20 mouse cellular contexts compared by ENCODE assay signal in genomic region chr16:76976787-76977430, GRCm38 (mm10). TPM values are rescaled to one million over a fixed set of nuclear protein-coding genes. Genes with fewer than 3 reads are reported as not detected.
A peak's percentile ranks its signal among the peaks of the same experiment; 100 is the strongest.
DNase-seq lines count a peak whose midpoint lies in the region; ATAC-seq and TF ChIP-seq lines count a peak whose summit lies in the region.
"Had no signal": no experiment of that assay in that cellular context is flagged by ENCODE, and none has a peak within 500 bp of the region (broad histone marks: within the 10 kb centered on the region; RNA-seq: fewer than 3 reads in every experiment).

No protein-coding gene starts in this region.

- H3K36me3 ChIP-seq in CH12.LX (replicated peaks in 1 of 2; ENCODE audit: control insufficient read depth in 1 of 2, insufficient read depth in 1 of 2, low read length in 1 of 2): no peaks in the 10 kb centered on the region
- no peaks in the 10 kb centered on the region for H3K36me3 ChIP-seq in forebrain, embryonic 14.5 days (ENCODE audit: control insufficient read depth, insufficient read depth, low read length)
- H3K36me3 ChIP-seq: embryonic facial prominence, embryonic 10.5 days; embryonic facial prominence, embryonic 12.5 days had no signal

- in situ Hi-C loops in CH12.LX (cut with MboI; ENCODE audit: low pct_ligation_motif_present, low pct_unique_long_range_greater_than_20kb, low sequenced_read_pairs): no loop called here

- TF ChIP-seq RAD21 in CH12.LX (IDR thresholded peaks at IDR 0.05; ENCODE audit: low read depth, low read length): no peak

- peak; percentile 77 for ATAC-seq in granulocyte monocyte progenitor cell, adult 5-6 weeks (replicated peaks; ENCODE audit: poor library complexity, severe bottlenecking)
- peak; percentile 63 for ATAC-seq in megakaryocyte progenitor cell, adult 5-6 weeks (replicated peaks; ENCODE audit: poor library complexity)
- ATAC-seq in forebrain, embryonic 14.5 days: no peak
- ATAC-seq: CD4-positive, CD25-positive, alpha-beta regulatory T cell, adult 4 months; forebrain, embryonic 13.5 days; forebrain, embryonic 16.5 days had no signal

- no peaks in the 10 kb centered on the region for H3K27me3 ChIP-seq in CH12.LX (replicated peaks)
- H3K27me3 ChIP-seq in forebrain, embryonic 14.5 days (replicated peaks; ENCODE audit: control insufficient read depth, insufficient read depth, low read length): no peaks in the 10 kb centered on the region
- H3K27me3 ChIP-seq: embryonic facial prominence, embryonic 12.5 days; forebrain, embryonic 13.5 days had no signal

- 95% methylated on average over 5 of the region's 5 CpGs for WGBS in forebrain, embryonic 14.5 days

- no peak overlapping the region for H3K4me3 ChIP-seq in CH12.LX (replicated peaks in 1 of 3; ENCODE audit: low read depth in 2 of 3, low read length in 2 of 3, poor library complexity in 1 of 3)
- no peak overlapping the region for H3K4me3 ChIP-seq in forebrain, embryonic 14.5 days (ENCODE audit: low read depth, low read length)
- H3K4me3 ChIP-seq: embryonic facial prominence, embryonic 10.5 days; embryonic facial prominence, embryonic 12.5 days; forebrain, embryonic 13.5 days had no signal

- TF ChIP-seq EP300 in CH12.LX (IDR thresholded peaks at IDR 0.05; ENCODE audit: low read length): no peak

- peak overlapping the region; percentile 50; the same call in 1 of the 2 replicates for H3K4me2 ChIP-seq in CH12.LX (ENCODE audit: insufficient read depth, low read depth, poor library complexity, severe bottlenecking)
- no peak overlapping the region for H3K4me2 ChIP-seq in forebrain, embryonic 14.5 days (ENCODE audit: low read length)
- H3K4me2 ChIP-seq: embryonic facial prominence, embryonic 12.5 days; forebrain, embryonic 13.5 days had no signal

- TF ChIP-seq CTCF in CH12.LX (conservative IDR thresholded peaks at IDR 0.05 in 1 of 2, IDR thresholded peaks at IDR 0.05 in 1 of 2; ENCODE audit: low read depth in 2 of 2, low read length in 2 of 2): no peak

- no peaks in the 10 kb centered on the region for H3K9me3 ChIP-seq in CH12.LX (replicated peaks; ENCODE audit: low read length)
- no peaks in the 10 kb centered on the region for H3K9me3 ChIP-seq in forebrain, embryonic 14.5 days (replicated peaks; ENCODE audit: control insufficient read depth, low read length)
- H3K9me3 ChIP-seq: embryonic facial prominence, embryonic 10.5 days; embryonic facial prominence, embryonic 12.5 days; forebrain, embryonic 13.5 days had no signal

- no peak for DNase-seq in CH12.LX (ENCODE audit: extremely low read depth)
- DNase-seq in forebrain, embryonic 14.5 days (ENCODE audit: low spot score): no peak
- no peak for DNase-seq in right cerebral cortex, postnatal 25 days
- DNase-seq: adrenal gland, adult 2 months; adrenal gland, postnatal 10 days; adrenal gland, postnatal 25 days; B cell, adult 2 months; cerebellum, adult 11 months; cerebellum, adult 18-20 months; cerebellum, adult 8-10 months; cerebellum, adult 9-11 months; cerebellum, postnatal 14 days; cerebellum, postnatal 36 days had no signal

- H3K27ac ChIP-seq in CH12.LX (ENCODE audit: insufficient read depth, low read depth): no peak overlapping the region
- no peak overlapping the region for H3K27ac ChIP-seq in forebrain, embryonic 14.5 days (ENCODE audit: low read depth, low read length)
- H3K27ac ChIP-seq: embryonic facial prominence, embryonic 10.5 days; embryonic facial prominence, embryonic 12.5 days; forebrain, embryonic 13.5 days had no signal

- H3K4me1 ChIP-seq in CH12.LX (ENCODE audit: control insufficient read depth in 1 of 2, insufficient read depth in 2 of 2): no peaks in the 10 kb centered on the region
- no peaks in the 10 kb centered on the region for H3K4me1 ChIP-seq in forebrain, embryonic 14.5 days (ENCODE audit: control insufficient read depth, insufficient read depth, low read length)
- H3K4me1 ChIP-seq: embryonic facial prominence, embryonic 10.5 days; embryonic facial prominence, embryonic 12.5 days; forebrain, embryonic 13.5 days had no signal

- no peak for TF ChIP-seq POLR2A in CH12.LX (IDR thresholded peaks at IDR 0.05; ENCODE audit: low read depth, low read length)

- dilution Hi-C loops in CH12.LX (cut with MboI; ENCODE audit: extremely low pct_ligation_motif_present, extremely low pct_unique_long_range_greater_than_20kb, low sequenced_read_pairs): no loop called here

- no peak overlapping the region for H3K9ac ChIP-seq in CH12.LX (ENCODE audit: insufficient read depth, low read depth)
- no peak overlapping the region for H3K9ac ChIP-seq in forebrain, embryonic 14.5 days (ENCODE audit: low read length)
- H3K9ac ChIP-seq: embryonic facial prominence, embryonic 12.5 days; forebrain, embryonic 13.5 days had no signal

- H3K79me2 ChIP-seq in CH12.LX (replicated peaks; ENCODE audit: control insufficient read depth, extremely low read depth, insufficient read depth, poor library complexity, severe bottlenecking): no peaks in the 10 kb centered on the region

TF ChIP-seq in CH12.LX, 34 proteins besides CTCF, POLR2A, EP300 and RAD21:
- no peak for TF ChIP-seq NELFE (IDR thresholded peaks at IDR 0.05; ENCODE audit: low read depth, low read length)
- TF ChIP-seq MEF2A (IDR thresholded peaks at IDR 0.05; ENCODE audit: borderline replicate concordance, low read depth, low read length): no peak
- no peak for TF ChIP-seq CHD1 (IDR thresholded peaks at IDR 0.05; ENCODE audit: low read depth, low read length)
- no peak for TF ChIP-seq UBTF (IDR thresholded peaks at IDR 0.05; ENCODE audit: low read depth, low read length)
- TF ChIP-seq ETS1 (conservative IDR thresholded peaks at IDR 0.05; ENCODE audit: low read depth, low read length): no peak
- TF ChIP-seq PAX5 (IDR thresholded peaks at IDR 0.05; ENCODE audit: low read length): no peak
- no peak for TF ChIP-seq SIN3A (IDR thresholded peaks at IDR 0.05; ENCODE audit: low read length)
- TF ChIP-seq TCF12 (IDR thresholded peaks at IDR 0.05; ENCODE audit: low read depth, low read length): no peak
- TF ChIP-seq JUND (conservative IDR thresholded peaks at IDR 0.05; ENCODE audit: low read depth, low read length): no peak
- no peak for TF ChIP-seq HCFC1 (IDR thresholded peaks at IDR 0.05; ENCODE audit: low read depth, low read length)
- no peak for TF ChIP-seq MAZ (IDR thresholded peaks at IDR 0.05; ENCODE audit: low read depth, low read length)
- TF ChIP-seq USF1 (IDR thresholded peaks at IDR 0.05; ENCODE audit: low read depth, low read length): no peak
- TF ChIP-seq GABPA (IDR thresholded peaks at IDR 0.05; ENCODE audit: insufficient replicate concordance, low read depth, low read length): no peak
- TF ChIP-seq USF2 (conservative IDR thresholded peaks at IDR 0.05; ENCODE audit: low read depth, low read length): no peak
- no peak for TF ChIP-seq ZKSCAN1 (IDR thresholded peaks at IDR 0.05; ENCODE audit: borderline replicate concordance, low read depth, low read length)

RNA-seq across cellular contexts. Expression of gene Usp25, which starts 36.6 kb away (rescaled TPM):
- total RNA-seq in CH12.LX (2012; rRNA removed): 28.2 and 32.5 TPM in 2 replicates
- 42.1 and 45.1 TPM in 2 replicates for total RNA-seq in CH12.LX (2014; rRNA removed)
- polyA plus RNA-seq in CH12.LX (2012; ENCODE audit: insufficient read length, low read depth): 28.0 and 30.5 TPM in 2 replicates
- total RNA-seq in granulocyte monocyte progenitor cell, adult 5-6 weeks (2014; fragmentation: Nextera tagmentation): 51.3 and 67.2 TPM in 2 replicates
- 82.0 and 86.3 TPM in 2 replicates for total RNA-seq in granulocyte monocyte progenitor cell, adult 5-6 weeks (2017)
- 73.2 and 81.9 TPM in 2 replicates for total RNA-seq in megakaryocyte progenitor cell, adult 5-6 weeks (2015)
- 74.3 and 82.1 TPM in 2 replicates for total RNA-seq in megakaryocyte progenitor cell, adult 5-6 weeks (2017)
- polyA plus RNA-seq in forebrain, embryonic 14.5 days (2014; fragmentation: Nextera tagmentation; extraction: Ambion mirVana): 10.9 and 12.4 TPM in 2 replicates
